Mouse (Mus musculus) liver, adult 2 months (tissue): ENCODE results near the gene Mt2.

Experiments
- CTCF ChIP-seq: fragments of 200-500 bp; IDR thresholded peaks from 2 replicates; pipeline ENCODE4 v1.5.1; 2011; ENCODE audit warnings: low read depth, low read length, control low read depth
- POLR2A ChIP-seq: fragments of 200-500 bp; IDR thresholded peaks from 2 replicates; pipeline ENCODE4 v1.6.1; 2011; ENCODE audit warnings: low read length, control low read depth; ENCODE audit not compliant: insufficient read depth; ENCODE audit errors: extremely low read depth

- TF ChIP-seq POLR2A (no peak), CTCF (no peak)
Measured at GRCm38 (mm10) chr8:94129133-94129789, 43.2 kb upstream of the Mt2 start.
